ENCODE assay signal across 11 mouse cellular contexts in the genomic region with DNA sequence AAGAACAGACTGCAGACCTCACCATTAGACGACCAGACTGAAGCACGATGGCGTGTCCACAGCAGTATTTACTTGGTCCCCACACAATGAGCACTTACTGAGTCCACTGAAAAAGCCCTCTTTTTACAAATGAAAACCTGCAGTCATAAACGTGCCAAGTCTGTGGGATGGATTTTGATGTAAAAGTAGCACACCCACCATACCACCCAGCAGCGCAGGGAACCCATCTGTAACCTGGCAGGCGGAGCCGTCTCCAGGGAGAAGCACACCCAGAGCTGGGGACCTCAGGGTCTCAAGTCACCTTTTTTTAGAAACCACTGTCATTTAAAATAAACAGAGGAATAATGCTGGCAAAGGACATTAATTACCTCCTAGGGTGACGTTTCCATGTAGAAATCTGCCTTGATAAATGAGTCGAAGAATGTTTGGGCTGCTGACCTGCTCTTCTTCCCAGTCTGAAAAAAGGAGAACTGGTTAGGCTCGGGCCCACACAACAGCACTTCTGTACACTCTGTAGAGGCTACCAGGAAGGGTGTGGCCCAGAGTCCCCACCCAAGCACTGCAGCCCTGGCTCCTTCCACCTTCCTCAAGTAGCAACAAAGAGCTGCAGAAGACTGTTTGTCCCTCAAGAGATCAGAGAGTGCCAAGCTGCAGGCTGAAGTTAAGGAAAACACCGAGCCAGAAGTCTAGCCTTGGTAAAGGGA. TPM values are rescaled to one million over a fixed set of nuclear protein-coding genes. Genes with fewer than 3 reads are reported as not detected.
DNase-seq lines count a peak whose midpoint lies in the region; ATAC-seq and TF ChIP-seq lines count a peak whose summit lies in the region.
"Had no signal": no experiment of that assay in that cellular context is flagged by ENCODE, and none has a peak within 500 bp of the region (broad histone marks: within the 10 kb centered on the region; RNA-seq: fewer than 3 reads in every experiment).

No protein-coding gene starts in this region.

- TF ChIP-seq CTCF in layer of hippocampus, adult 2 months (conservative IDR thresholded peaks at IDR 0.05) = no peak

- no peak for DNase-seq in layer of hippocampus, adult 2 months (ENCODE audit: low spot score in 2 of 2)
- no peak for DNase-seq in layer of hippocampus, adult 11-12 months (ENCODE audit: low spot score)
- DNase-seq in c-Kit-positive CD71-positive TER-119-negative erythroid progenitor cells, embryonic 14.5 days (ENCODE audit: low read depth) = peak; percentile 59
- peak; percentile 54 to 72 for DNase-seq in spleen, postnatal 4 days (ENCODE audit: low spot score in 2 of 2)
- no peak for DNase-seq in adrenal gland, postnatal 4 days (ENCODE audit: low spot score in 2 of 2)
- DNase-seq in kidney, adult 8-10 months = no peak
- DNase-seq: embryo, embryonic 11 days; gastrocnemius, postnatal 14 days; kidney, adult 9 months had no signal

- H3K4me2 ChIP-seq in lung, embryonic 16.5 days (ENCODE audit: low read depth, low read length) = no peak overlapping the region
- H3K4me2 ChIP-seq in forebrain, embryonic 12.5 days = no peak overlapping the region

- WGBS in lung, embryonic 16.5 days = 69% methylated on average over 11 of the region's 11 CpGs
- 91% methylated on average over 11 of the region's 11 CpGs for WGBS in forebrain, embryonic 12.5 days

- no peaks in the 10 kb centered on the region for H3K9me3 ChIP-seq in lung, embryonic 16.5 days (ENCODE audit: control insufficient read depth, low read length)
- H3K9me3 ChIP-seq in forebrain, embryonic 12.5 days = no peaks in the 10 kb centered on the region

- peak; percentile 56; the same call in 1 of the 2 replicates for ATAC-seq in lung, embryonic 16.5 days (ENCODE audit: low read depth)
- ATAC-seq in forebrain, embryonic 12.5 days (ENCODE audit: low FRiP score) = no peak

- peak overlapping the region; percentile 59 for H3K27ac ChIP-seq in layer of hippocampus, adult 2 months
- no peak overlapping the region for H3K27ac ChIP-seq in lung, embryonic 16.5 days (ENCODE audit: low read length)
- H3K27ac ChIP-seq in forebrain, embryonic 12.5 days = no peak overlapping the region

- no peaks in the 10 kb centered on the region for H3K27me3 ChIP-seq in lung, embryonic 16.5 days (ENCODE audit: control insufficient read depth, insufficient read depth, low read depth, low read length)
- H3K27me3 ChIP-seq in forebrain, embryonic 12.5 days = no peaks in the 10 kb centered on the region

- H3K4me1 ChIP-seq in lung, embryonic 16.5 days (replicated peaks; ENCODE audit: control insufficient read depth, insufficient read depth, low read length) = peaks cover 16% of the 10 kb centered on the region
- H3K4me1 ChIP-seq in forebrain, embryonic 12.5 days = peaks cover 5% of the 10 kb centered on the region; the same call in 1 of the 2 replicates

- H3K9ac ChIP-seq in lung, embryonic 16.5 days (ENCODE audit: low read length) = no peak overlapping the region
- H3K9ac ChIP-seq in forebrain, embryonic 12.5 days = no peak overlapping the region

- H3K36me3 ChIP-seq in lung, embryonic 16.5 days (ENCODE audit: control insufficient read depth, insufficient read depth, low read length) = peaks cover 28% of the 10 kb centered on the region
- H3K36me3 ChIP-seq in forebrain, embryonic 12.5 days (replicated peaks) = peaks cover 45% of the 10 kb centered on the region

- no peak overlapping the region for H3K4me3 ChIP-seq in layer of hippocampus, adult 2 months
- no peak overlapping the region for H3K4me3 ChIP-seq in lung, embryonic 16.5 days (ENCODE audit: low read length)
- H3K4me3 ChIP-seq in forebrain, embryonic 12.5 days (replicated peaks) = no peak overlapping the region

RNA-seq across cellular contexts. Expression of gene Ubl3, which starts 43.5 kb away (rescaled TPM):
- total RNA-seq in layer of hippocampus, adult 2 months (2021) = 100 to 1,000 TPM; 221 to 227 TPM
- polyA plus RNA-seq in lung, embryonic 16.5 days (2015; fragmentation: Nextera tagmentation; extraction: Ambion mirVana) = 55.9 and 73.5 TPM in 2 replicates
- 100 to 1,000 TPM; 130 to 131 TPM for total RNA-seq in adrenal gland, postnatal 4 days (2021)
- polyA plus RNA-seq in forebrain, embryonic 12.5 days (2016; fragmentation: Nextera tagmentation; extraction: Ambion mirVana) = 92.0 and 94.6 TPM in 2 replicates

Comparison
In these comparisons a context has a peak if more than half of its experiments do, and no peak if none do; other contexts are left out.
1. DNase-seq: peak in c-Kit-positive CD71-positive TER-119-negative erythroid progenitor cells, embryonic 14.5 days (single experiment) and spleen, postnatal 4 days (2 of 2); none in layer of hippocampus, adult 2 months (0 of 2), layer of hippocampus, adult 11-12 months (single experiment), adrenal gland, postnatal 4 days (0 of 2) and kidney, adult 8-10 months (0 of 2).